Mouse (Mus musculus) frontal cortex, adult (tissue): ENCODE results near the gene Csrp3.

Experiments
- ATAC-seq: cut with Nextera tagmentation; 2 replicates; pipeline ENCODE4 v1.9.2; 2017; ENCODE audit warnings: mild to moderate bottlenecking, moderate library complexity, mixed read lengths; ENCODE audit not compliant: low TSS enrichment

Gene Csrp3

DNA sequence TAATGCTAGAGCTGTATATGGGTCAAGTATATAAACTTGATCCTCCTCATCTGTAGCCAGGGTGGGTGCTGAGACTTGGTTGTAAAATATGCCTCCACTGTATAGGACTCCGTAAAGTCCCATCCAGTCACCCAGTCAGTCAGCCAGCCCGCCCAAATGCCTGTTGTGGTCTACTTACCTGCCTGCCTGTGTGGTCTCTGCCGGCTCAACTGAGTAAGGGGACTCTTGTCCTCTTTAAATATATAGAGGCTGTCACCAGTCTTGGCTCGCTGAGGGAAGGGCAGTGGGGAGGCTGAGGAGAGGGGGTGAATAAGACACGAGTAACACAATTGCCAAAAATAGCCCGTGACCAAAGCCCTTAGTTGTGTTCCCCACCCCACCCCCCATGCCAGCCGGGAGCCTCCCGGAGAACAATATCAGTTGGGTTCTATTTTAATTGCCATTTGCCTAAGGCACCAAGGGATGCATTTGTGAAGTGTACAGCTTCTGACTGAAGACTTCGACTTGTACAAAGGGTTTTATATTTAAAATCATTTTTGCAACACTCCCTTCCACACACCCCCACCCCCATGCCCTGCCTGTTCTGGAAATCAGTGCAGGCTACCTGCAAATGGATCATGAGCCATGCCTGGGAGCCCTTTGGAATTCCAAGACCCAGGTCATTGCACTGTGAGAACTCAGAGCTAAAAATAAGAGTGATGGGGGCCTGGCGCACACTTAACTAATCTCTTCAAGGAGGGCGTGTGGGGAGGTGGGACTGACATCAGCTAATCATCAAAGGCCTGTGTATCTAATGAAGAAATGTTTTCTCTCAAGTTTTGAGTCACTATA lies at the start of gene Csrp3:
Csrp3 (minus strand) TSS at position 214 of the 831 bp plus-strand sequence.
- ATAC-seq: no peak

GRCm38 (mm10) chr7:48896051-48896450 lies 48.2 kb upstream of the Csrp3 start:
- ATAC-seq: no peak

- ATAC-seq: no peak; the same call in 1 of the 2 replicates
Measured at GRCm38 (mm10) chr7:48895475-48895874, 47.6 kb upstream of the Csrp3 start.

GRCm38 (mm10) chr7:48894763-48895162 lies 46.9 kb upstream of the Csrp3 start:
- ATAC-seq: peak; percentile 64

DNA sequence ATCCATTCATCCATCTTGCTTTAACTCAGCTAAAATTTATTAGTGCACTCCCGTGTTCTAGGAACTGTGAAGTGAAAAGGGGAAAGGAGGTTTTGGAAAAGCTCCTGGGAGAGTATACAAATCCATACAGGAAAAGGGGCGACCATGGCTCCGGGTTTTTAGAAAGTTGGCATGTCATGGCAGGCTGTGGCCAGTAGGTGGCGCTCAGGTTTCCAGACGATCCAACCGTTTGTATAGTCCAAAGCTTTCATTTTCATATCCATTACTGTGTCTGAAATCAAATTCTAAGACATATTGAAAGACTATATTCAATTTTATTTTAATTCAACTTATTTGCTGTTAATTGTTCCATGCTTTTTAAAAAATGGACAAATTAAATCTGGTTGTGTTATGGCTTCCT lies 46.3 kb upstream of the Csrp3 start:
- 0 out of 2 replicates have a peak, but pooled peaks have one; percentile 38 for ATAC-seq

GRCm38 (mm10) chr7:48893093-48893492 lies 45.3 kb upstream of the Csrp3 start:
- no peak for ATAC-seq

DNA sequence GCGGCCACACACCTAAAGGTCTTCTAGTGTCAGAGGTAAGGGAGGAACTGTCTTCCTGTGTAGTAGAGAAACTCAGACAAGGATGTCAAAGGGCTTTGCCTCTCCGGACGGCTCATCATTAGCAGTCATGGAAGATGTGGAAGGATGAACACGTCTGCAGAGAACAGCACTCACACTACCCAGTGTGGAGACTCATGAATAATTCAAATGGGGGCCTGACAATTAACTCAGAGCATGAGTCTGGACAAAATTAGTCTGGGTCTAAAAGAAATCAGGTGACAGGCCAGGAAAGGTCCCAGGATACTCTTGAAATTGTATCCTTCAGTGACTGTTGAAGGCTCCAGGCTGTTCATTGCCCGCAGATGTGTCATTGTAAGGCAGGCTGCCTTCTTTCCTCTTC lies 43.2 kb upstream of the Csrp3 start:
- no peak for ATAC-seq

GRCm38 (mm10) chr7:48888751-48889150 lies 40.9 kb upstream of the Csrp3 start:
- ATAC-seq: no peak

- no peak for ATAC-seq
Measured at GRCm38 (mm10) chr7:48887973-48888372, 40.1 kb upstream of the Csrp3 start.

DNA sequence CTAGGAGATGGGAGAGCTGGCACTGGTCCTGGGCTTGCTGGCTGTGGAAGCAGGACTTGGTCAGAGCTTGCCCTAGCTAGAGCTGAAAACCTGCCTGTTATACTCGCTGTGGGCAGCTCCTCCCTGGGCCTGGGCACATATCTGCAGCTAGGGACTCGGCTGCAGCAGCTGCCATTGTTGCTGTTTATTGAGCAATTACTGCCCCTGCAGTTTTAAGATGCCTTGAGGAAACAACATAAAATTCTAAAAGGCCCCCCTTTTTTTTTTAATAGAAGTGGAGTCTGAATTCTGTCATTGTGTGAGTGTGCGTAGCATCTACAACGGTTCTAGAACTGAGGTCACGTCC lies 36.4 kb upstream of the Csrp3 start:
- ATAC-seq: no peak

- no peak for ATAC-seq
Measured at GRCm38 (mm10) chr7:48883525-48884265, 35.9 kb upstream of the Csrp3 start.

GRCm38 (mm10) chr7:48881971-48882609 lies 34.3 kb upstream of the Csrp3 start:
- ATAC-seq: no peak

- ATAC-seq: no peak
Measured at GRCm38 (mm10) chr7:48881486-48881885, 33.7 kb upstream of the Csrp3 start, which contains the start of gene E2f8. E2f8 (minus strand) TSS chr7:48881596.

DNA sequence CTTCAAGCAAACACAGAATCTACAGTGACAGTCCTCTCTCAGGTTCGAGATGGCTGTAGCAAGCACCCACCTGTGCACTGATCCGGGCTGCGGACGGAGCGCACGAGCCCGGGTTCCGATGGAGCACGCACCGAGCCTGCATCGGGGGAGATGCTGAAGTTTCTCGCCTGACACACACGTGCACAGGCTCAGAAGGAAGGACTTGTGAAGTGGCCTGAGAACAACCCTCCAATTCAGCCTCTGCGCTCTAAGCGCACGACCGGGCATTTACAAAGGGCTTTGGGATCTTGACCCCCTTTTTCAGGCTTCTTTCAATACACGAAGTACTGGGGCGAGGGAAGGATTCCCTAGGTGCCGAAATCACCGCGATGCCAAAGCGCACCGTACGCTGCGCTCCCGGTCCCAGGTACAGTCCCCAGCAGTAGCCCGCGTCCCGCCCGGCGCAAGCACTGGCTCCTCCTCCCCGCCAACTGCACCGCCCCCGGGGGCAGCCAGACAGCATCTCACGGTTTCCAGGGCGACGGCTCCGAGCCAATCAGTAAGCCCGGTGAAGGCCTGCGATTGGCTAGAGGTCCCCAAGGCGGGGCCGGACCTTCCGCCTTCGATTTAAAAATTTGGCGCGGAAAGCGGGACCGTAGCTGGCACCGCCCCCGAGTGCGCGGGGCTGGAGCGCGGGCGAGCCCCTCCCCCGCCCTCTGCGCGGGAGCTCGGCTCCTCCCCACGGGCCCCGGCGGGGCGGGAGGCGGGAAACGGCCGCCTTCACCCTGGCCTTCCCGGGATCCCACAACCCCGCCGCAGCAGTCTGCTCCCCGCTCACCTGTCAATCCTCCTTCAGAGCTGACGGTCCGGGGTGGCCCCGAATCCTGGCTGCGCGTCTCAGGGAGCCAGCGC lies 33.0 kb upstream of the Csrp3 start:
- peak; percentile 99 for ATAC-seq

- no peak for ATAC-seq
Measured at GRCm38 (mm10) chr7:48879574-48879973, 31.7 kb upstream of the Csrp3 start.

DNA sequence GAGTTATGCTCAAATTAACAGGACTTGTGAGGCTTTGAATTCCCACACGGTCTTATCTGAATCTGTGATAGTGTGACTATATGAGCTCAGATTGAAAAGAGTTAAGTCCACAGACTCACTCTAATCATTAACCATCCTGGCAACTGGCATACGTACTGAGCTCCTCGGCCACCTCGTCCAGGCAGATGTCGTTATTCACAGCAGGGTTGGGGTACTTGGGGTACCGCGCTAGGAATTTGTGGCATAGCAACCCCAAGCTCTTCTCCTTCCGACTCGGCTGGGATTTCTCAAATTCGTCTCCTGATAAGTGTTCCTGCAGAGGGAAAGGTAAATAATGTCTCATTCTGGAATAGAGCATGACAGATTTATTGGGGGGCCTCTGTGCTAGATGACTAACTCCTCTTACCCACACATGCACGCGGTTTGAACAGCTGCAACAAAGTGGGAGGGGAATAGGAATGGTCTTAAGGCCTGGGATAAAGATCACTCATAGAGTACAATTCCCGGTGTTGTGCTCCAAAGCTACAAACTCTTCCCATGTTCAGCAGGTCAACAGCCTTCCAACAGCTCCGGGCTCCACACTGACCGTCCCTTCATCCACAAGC lies 30.1 kb upstream of the Csrp3 start:
- no peak for ATAC-seq

- ATAC-seq: peak; percentile 64; the same call in 1 of the 2 replicates
Measured at GRCm38 (mm10) chr7:48876526-48876925, 28.7 kb upstream of the Csrp3 start.

- ATAC-seq: no peak
Measured at GRCm38 (mm10) chr7:48875096-48875495, 27.3 kb upstream of the Csrp3 start.

DNA sequence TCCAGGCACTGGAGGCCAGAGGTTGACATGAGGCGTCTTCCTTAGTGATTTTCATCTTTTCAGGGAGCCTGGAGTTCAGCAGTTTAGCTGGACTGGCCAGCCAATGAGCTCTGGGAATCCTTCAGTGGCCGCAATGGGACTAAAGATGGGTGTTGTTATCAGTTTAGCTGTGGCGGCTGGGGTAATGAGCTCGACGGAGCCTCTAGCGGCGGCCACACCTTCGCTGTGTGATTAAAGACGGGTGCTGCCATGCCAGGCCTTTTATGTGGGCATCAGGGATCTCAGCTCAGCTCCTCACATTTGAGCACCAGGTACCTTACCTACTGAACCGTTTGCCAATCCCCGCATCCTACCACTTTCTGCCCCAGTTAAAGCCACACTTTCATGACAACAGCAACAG lies 23.5 kb upstream of the Csrp3 start:
- no peak for ATAC-seq

- no peak for ATAC-seq
Measured at GRCm38 (mm10) chr7:48870579-48871180, 22.8 kb upstream of the Csrp3 start.

- ATAC-seq: no peak
Measured at GRCm38 (mm10) chr7:48870144-48870543, 22.3 kb upstream of the Csrp3 start.
